Mouse (Mus musculus): ENCODE measurements around the gene P2rx4.

P2rx4 gene

GRCm38 (mm10) chr5:122764032-122764464, 56.7 kb downstream of the P2rx4 start:
- peak; percentile 69 for DNase-seq

GRCm38 (mm10) chr5:122767283-122767682, 59.9 kb downstream of the P2rx4 start:
- DNase-seq, result no peak

GRCm38 (mm10) chr5:122769101-122769568, 61.8 kb downstream of the P2rx4 start:
- no peak for DNase-seq

DNA sequence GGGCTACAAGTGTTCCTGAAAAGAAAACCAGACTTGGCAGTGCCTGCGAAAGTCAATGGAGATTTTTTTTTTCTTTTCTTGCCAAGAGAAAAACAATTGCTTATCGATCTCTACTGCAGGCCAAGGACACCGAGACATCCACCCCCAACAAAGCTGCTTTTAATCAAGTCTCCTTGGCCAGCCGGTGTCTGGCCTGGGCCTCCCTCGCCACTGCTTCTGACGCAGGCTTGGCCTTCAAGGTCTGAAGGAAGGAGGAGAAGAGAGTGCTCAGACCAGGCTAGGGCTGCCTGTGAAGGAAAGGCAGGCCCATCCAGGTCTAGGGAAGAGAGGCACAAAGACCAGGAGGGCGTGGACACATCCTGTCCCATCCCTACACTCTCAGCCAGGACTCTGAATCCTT, 63.0 kb downstream of the P2rx4 start:
- no peak for DNase-seq

- DNase-seq, result peak; percentile 48
Measured at GRCm38 (mm10) chr5:122770806-122771261, 63.5 kb downstream of the P2rx4 start.

GRCm38 (mm10) chr5:122771428-122771827, 64.1 kb downstream of the P2rx4 start:
- no peak for DNase-seq

GRCm38 (mm10) chr5:122773756-122774155, 66.4 kb downstream of the P2rx4 start:
- no peak for DNase-seq

- no peak for DNase-seq
Measured at GRCm38 (mm10) chr5:122774743-122775611, 67.6 kb downstream of the P2rx4 start.

DNA sequence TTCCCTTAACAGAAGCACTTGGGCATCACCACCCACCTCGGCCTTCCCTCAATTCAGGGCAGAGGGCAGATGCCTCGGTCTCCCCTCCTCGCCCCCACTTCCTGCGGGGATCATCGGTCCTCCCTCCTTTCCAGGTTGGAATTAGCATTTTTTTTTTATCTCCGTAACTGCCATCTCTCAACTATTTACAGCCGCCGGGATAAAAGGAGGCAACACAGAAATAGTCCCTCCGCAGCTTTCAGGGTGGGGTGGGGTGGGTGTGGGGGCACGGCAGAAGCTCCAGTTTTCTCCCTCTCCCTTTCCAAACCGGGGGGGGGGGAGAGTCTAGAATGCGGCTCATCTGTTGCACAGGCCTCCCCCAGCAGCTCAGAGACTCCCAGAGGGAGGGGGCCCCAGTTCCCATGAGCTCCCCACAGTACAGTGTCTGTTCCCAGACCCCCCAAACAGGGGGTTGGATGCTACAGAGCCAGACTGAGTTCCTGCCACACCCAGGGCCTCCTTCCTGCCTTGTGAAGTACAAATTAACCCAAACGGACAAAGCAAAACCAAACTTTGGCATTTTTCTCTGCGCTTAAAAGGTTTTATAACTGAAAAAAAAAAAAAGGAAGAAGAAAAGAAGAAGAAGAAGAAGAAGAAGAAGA, 68.4 kb downstream of the P2rx4 start:
- no peak for DNase-seq

- no peak for DNase-seq
Measured at GRCm38 (mm10) chr5:122777322-122777721, 70.0 kb downstream of the P2rx4 start.

DNA sequence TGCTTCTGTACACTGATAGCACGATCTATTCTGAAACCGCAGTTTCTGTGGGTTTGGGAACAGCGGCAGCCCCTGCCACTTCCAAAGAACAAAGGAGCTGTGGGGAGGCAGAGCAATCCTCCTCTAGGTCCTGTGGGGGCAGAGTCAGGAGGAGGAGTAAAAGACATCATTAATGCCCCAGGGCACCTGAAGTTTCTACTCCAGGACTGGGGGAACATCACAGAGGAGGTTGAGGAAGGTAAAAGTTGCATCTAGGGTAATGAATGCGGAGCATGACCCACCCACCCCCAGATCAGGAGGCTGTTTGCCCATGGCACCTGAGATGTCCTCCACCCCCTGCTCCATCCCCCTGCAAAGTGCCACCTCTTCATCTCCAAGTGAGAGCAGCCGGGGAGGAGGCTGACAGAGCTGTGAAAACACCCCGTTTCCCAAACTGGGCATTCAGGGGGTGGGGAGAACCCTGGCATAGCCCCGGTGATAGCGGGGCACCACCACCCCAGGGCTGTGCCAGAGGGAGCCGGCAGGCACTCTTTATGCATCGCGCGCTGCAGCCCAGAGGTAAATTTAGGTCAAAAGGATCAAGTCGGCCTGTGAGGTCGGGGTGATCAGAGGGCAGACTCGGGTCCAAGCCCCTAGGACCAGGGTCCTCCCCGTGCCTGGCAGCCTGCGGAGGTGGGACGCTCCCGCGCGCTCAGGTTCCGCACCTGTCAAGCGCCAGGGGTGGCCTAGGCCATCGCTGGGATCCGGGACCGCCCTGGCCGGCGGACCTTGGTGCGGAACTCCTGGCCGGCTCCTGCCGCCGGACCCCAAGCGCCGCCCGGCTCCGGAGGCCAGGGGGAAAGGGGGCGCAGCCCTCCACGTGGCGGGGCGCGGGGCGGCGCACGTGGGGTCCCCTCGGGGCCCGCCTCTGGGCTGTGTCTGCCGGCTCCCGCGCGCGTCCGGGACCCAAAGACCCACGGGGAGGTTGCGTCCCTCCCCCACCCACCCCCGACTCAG, 71.2 kb downstream of the P2rx4 start:
- no peak for DNase-seq
